Mouse (Mus musculus) intestine, embryonic 16.5 days (tissue): ENCODE data around the gene Upp1. TPM values are rescaled to one million over a fixed set of nuclear protein-coding genes. Genes with fewer than 3 reads are reported as not detected.

Experiments
- ATAC-seq: fragments of 200-750 bp; cut with Nextera tagmentation; 2 replicates; pipeline ENCODE4 v1.8.0; 2017; ENCODE audit warnings: moderate TSS enrichment, moderate library complexity
- H3K27ac ChIP-seq: fragments of 300-500 bp; sonication (generic); 2 replicates; pipeline ENCODE4 v1.5.1; 2014; ENCODE audit warnings: mild to moderate bottlenecking, low read length
- H3K27me3 ChIP-seq: fragments of 300-500 bp; sonication (generic); replicated peaks from 2 replicates; pipeline ENCODE4 v1.6.1; 2014; ENCODE audit warnings: low read length, control low read depth, mixed read lengths; ENCODE audit not compliant: control insufficient read depth, insufficient read depth
- H3K36me3 ChIP-seq: fragments of 300-500 bp; sonication (generic); 2 replicates; pipeline ENCODE4 v1.6.1; 2014; ENCODE audit warnings: low read length, control low read depth; ENCODE audit not compliant: control insufficient read depth, insufficient read depth
- H3K4me1 ChIP-seq: fragments of 300-500 bp; sonication (generic); 2 replicates; pipeline ENCODE4 v1.6.1; 2014; ENCODE audit warnings: low read length, control low read depth, mixed read lengths; ENCODE audit not compliant: control insufficient read depth, insufficient read depth
- H3K4me2 ChIP-seq: fragments of 300-500 bp; sonication (generic); 2 replicates; pipeline ENCODE4 v1.6.1; 2014; ENCODE audit warnings: low read depth, low read length, control low read depth
- H3K4me3 ChIP-seq: fragments of 300-500 bp; sonication (generic); 2 replicates; pipeline ENCODE4 v1.5.1; 2014; ENCODE audit warnings: mild to moderate bottlenecking, low read length
- H3K9ac ChIP-seq: fragments of 300-500 bp; sonication (generic); 2 replicates; pipeline ENCODE4 v1.6.1; 2014; ENCODE audit warnings: low read depth, low read length
- H3K9me3 ChIP-seq: fragments of 300-500 bp; sonication (generic); 2 replicates; pipeline ENCODE4 v1.6.1; 2016; ENCODE audit warnings: low read length, control low read depth; ENCODE audit not compliant: control insufficient read depth
- WGBS: fragments of 180-500 bp; shearing (Covaris S2); extraction: QIAGEN DNeasy Blood & Tissue Kit; methylation state at CpG from one replicate; pipeline ENCODE4 v1.1.7; 2014; 5-methylcytosine and 5-hydroxymethylcytosine counted together
- polyA plus RNA-seq: library from polyadenylated mRNA; unstranded; fragments of >200 nt; fragmentation: Nextera tagmentation; extraction: Ambion mirVana; gene quantifications from 2 replicates; pipeline ENCODE4 v1.2.1, GENCODE M21; 2015

Gene Upp1
- polyA plus RNA-seq, 1 experiment from 2014 or later, result 6.5 TPM

- Histone ChIP-seq H3K4me1 (peaks cover 16% of the 10 kb centered on the region), H3K27ac (no peak overlapping the region), H3K9ac (no peak overlapping the region), H3K4me3 (peak overlapping the region; percentile 45), H3K9me3 (no peaks in the 10 kb centered on the region), H3K4me2 (peak overlapping the region; percentile 74), H3K27me3 (peaks cover 14% of the 10 kb centered on the region; the same call in 1 of the 2 replicates), H3K36me3 (no peaks in the 10 kb centered on the region)
- 15% methylated on average over 22 of the region's 22 CpGs for WGBS
- no peak for ATAC-seq
These were observed 1.5 kb downstream of the Upp1 start for GRCm38 (mm10) chr11:9119231-9120020.

GRCm38 (mm10) chr11:9122315-9122714 is 4.4 kb downstream of the Upp1 start:
- Histone ChIP-seq H3K36me3 (no peaks in the 10 kb centered on the region), H3K4me3 (no peak overlapping the region), H3K9ac (no peak overlapping the region), H3K4me1 (peaks cover 13% of the 10 kb centered on the region), H3K27ac (no peak overlapping the region), H3K27me3 (peaks cover 5% of the 10 kb centered on the region; the same call in 1 of the 2 replicates), H3K9me3 (no peaks in the 10 kb centered on the region), H3K4me2 (no peak overlapping the region)
- no peak for ATAC-seq
- WGBS, result 79% methylated on average over 4 of the region's 4 CpGs

- no peak overlapping the region for H3K9ac ChIP-seq
- no peak overlapping the region for H3K4me2 ChIP-seq
- no peak overlapping the region for H3K4me3 ChIP-seq
- H3K4me1 ChIP-seq, result no peaks in the 10 kb centered on the region
- H3K36me3 ChIP-seq, result no peaks in the 10 kb centered on the region
- no peak for ATAC-seq
- H3K27me3 ChIP-seq, result no peaks in the 10 kb centered on the region
- H3K9me3 ChIP-seq, result no peaks in the 10 kb centered on the region
- no peak overlapping the region for H3K27ac ChIP-seq
- 66% methylated on average over 5 of the region's 5 CpGs for WGBS
These were observed 8.6 kb downstream of the Upp1 start for GRCm38 (mm10) chr11:9126373-9127107.

GRCm38 (mm10) chr11:9128110-9128509 is 10.2 kb downstream of the Upp1 start:
- Histone ChIP-seq H3K27me3 (no peaks in the 10 kb centered on the region), H3K4me1 (no peaks in the 10 kb centered on the region), H3K36me3 (no peaks in the 10 kb centered on the region), H3K27ac (no peak overlapping the region), H3K4me3 (no peak overlapping the region), H3K9ac (no peak overlapping the region), H3K4me2 (no peak overlapping the region), H3K9me3 (no peaks in the 10 kb centered on the region)
- WGBS, result 40% methylated on average over 2 of the region's 2 CpGs
- ATAC-seq, result no peak

GRCm38 (mm10) chr11:9129528-9129927 is 11.6 kb downstream of the Upp1 start:
- no peak overlapping the region for H3K9ac ChIP-seq
- no peaks in the 10 kb centered on the region for H3K36me3 ChIP-seq
- no peak overlapping the region for H3K4me3 ChIP-seq
- 91% methylated on average over 8 of the region's 8 CpGs for WGBS
- no peaks in the 10 kb centered on the region for H3K27me3 ChIP-seq
- H3K9me3 ChIP-seq, result no peaks in the 10 kb centered on the region
- no peaks in the 10 kb centered on the region for H3K4me1 ChIP-seq
- no peak overlapping the region for H3K27ac ChIP-seq
- ATAC-seq, result no peak
- H3K4me2 ChIP-seq, result no peak overlapping the region

- no peak overlapping the region for H3K4me2 ChIP-seq
- H3K27me3 ChIP-seq, result no peaks in the 10 kb centered on the region
- H3K36me3 ChIP-seq, result no peaks in the 10 kb centered on the region
- ATAC-seq, result no peak
- H3K9me3 ChIP-seq, result no peaks in the 10 kb centered on the region
- no peaks in the 10 kb centered on the region for H3K4me1 ChIP-seq
- 85% methylated on average over 7 of the region's 7 CpGs for WGBS
- no peak overlapping the region for H3K27ac ChIP-seq
- no peak overlapping the region for H3K9ac ChIP-seq
- H3K4me3 ChIP-seq, result no peak overlapping the region
These were observed 13.8 kb downstream of the Upp1 start for GRCm38 (mm10) chr11:9131688-9132087.

- Histone ChIP-seq H3K27ac (no peak overlapping the region), H3K4me3 (no peak overlapping the region), H3K4me1 (no peaks in the 10 kb centered on the region), H3K9me3 (no peaks in the 10 kb centered on the region), H3K4me2 (no peak overlapping the region), H3K36me3 (no peaks in the 10 kb centered on the region), H3K27me3 (no peaks in the 10 kb centered on the region), H3K9ac (no peak overlapping the region)
- ATAC-seq, result peak; percentile 42; the same call in 1 of the 2 replicates
- 76% methylated on average over 11 of the region's 11 CpGs for WGBS
These were observed 17.8 kb downstream of the Upp1 start for GRCm38 (mm10) chr11:9135589-9136246.

- no peak overlapping the region for H3K9ac ChIP-seq
- no peak overlapping the region for H3K27ac ChIP-seq
- H3K27me3 ChIP-seq, result no peaks in the 10 kb centered on the region
- H3K9me3 ChIP-seq, result no peaks in the 10 kb centered on the region
- no peak overlapping the region for H3K4me2 ChIP-seq
- no peaks in the 10 kb centered on the region for H3K36me3 ChIP-seq
- H3K4me3 ChIP-seq, result no peak overlapping the region
- peak; percentile 56 for ATAC-seq
- no peaks in the 10 kb centered on the region for H3K4me1 ChIP-seq
- WGBS, result 14% methylated on average over 5 of the region's 5 CpGs
These were observed 18.6 kb downstream of the Upp1 start for GRCm38 (mm10) chr11:9136471-9136870.

- no peak for ATAC-seq
- Histone ChIP-seq H3K27me3 (no peaks in the 10 kb centered on the region), H3K4me2 (no peak overlapping the region), H3K4me1 (no peaks in the 10 kb centered on the region), H3K36me3 (no peaks in the 10 kb centered on the region), H3K27ac (no peak overlapping the region), H3K9me3 (no peaks in the 10 kb centered on the region), H3K9ac (no peak overlapping the region), H3K4me3 (no peak overlapping the region)
- WGBS, result 82% methylated on average over 2 of the region's 2 CpGs
These were observed 27.2 kb downstream of the Upp1 start for GRCm38 (mm10) chr11:9145113-9145512.
